Mouse (Mus musculus) neural tube, embryonic 15.5 days (tissue): ENCODE data around the gene Cd19. TPM values are rescaled to one million over a fixed set of nuclear protein-coding genes. Genes with fewer than 3 reads are reported as not detected.

Experiments used
- ATAC-seq: fragments of 200-750 bp; cut with Nextera tagmentation; 2 replicates; pipeline ENCODE4 v1.8.0; 2017; ENCODE audit warnings: mild to moderate bottlenecking, moderate TSS enrichment, moderate library complexity; ENCODE audit not compliant: low FRiP score
- H3K27ac ChIP-seq: fragments of 300-500 bp; sonication (generic); replicated peaks from 2 replicates; pipeline ENCODE4 v1.5.1; 2015; ENCODE audit warnings: mild to moderate bottlenecking, inconsistent platforms
- H3K27me3 ChIP-seq: fragments of 300-500 bp; sonication (generic); replicated peaks from 2 replicates; pipeline ENCODE4 v1.6.1; 2015; ENCODE audit warnings: inconsistent platforms
- H3K36me3 ChIP-seq: fragments of 300-500 bp; sonication (generic); 2 replicates; pipeline ENCODE4 v1.6.1; 2015; ENCODE audit warnings: inconsistent platforms
- H3K4me1 ChIP-seq: fragments of 300-500 bp; sonication (generic); 2 replicates; pipeline ENCODE4 v1.6.1; 2015; ENCODE audit warnings: inconsistent platforms
- H3K4me2 ChIP-seq: fragments of 300-500 bp; sonication (generic); 2 replicates; pipeline ENCODE4 v1.6.1; 2015; ENCODE audit warnings: inconsistent platforms, mild to moderate bottlenecking, moderate library complexity
- H3K4me3 ChIP-seq: fragments of 300-500 bp; sonication (generic); replicated peaks from 2 replicates; pipeline ENCODE4 v1.5.1; 2015; ENCODE audit warnings: mild to moderate bottlenecking, inconsistent platforms
- H3K9ac ChIP-seq: fragments of 300-500 bp; sonication (generic); replicated peaks from 2 replicates; pipeline ENCODE4 v1.6.1; 2015; ENCODE audit warnings: mild to moderate bottlenecking, inconsistent platforms
- H3K9me3 ChIP-seq: fragments of 300-500 bp; sonication (generic); replicated peaks from 2 replicates; pipeline ENCODE4 v1.6.1; 2016; ENCODE audit warnings: inconsistent platforms
- WGBS: fragments of 180-500 bp; shearing (Covaris S2); methylation state at CpG from one replicate; pipeline ENCODE4 v1.1.7; 2015; ENCODE audit warnings: mixed read lengths; 5-methylcytosine and 5-hydroxymethylcytosine counted together
- polyA plus RNA-seq: library from polyadenylated mRNA; unstranded; fragments of >200 nt; fragmentation: Nextera tagmentation; extraction: Ambion mirVana; gene quantifications from 2 replicates; pipeline ENCODE4 v1.2.1, GENCODE M21; 2015

Cd19 gene
- polyA plus RNA-seq, 1 experiment from 2014 or later = 0.22 TPM

DNA sequence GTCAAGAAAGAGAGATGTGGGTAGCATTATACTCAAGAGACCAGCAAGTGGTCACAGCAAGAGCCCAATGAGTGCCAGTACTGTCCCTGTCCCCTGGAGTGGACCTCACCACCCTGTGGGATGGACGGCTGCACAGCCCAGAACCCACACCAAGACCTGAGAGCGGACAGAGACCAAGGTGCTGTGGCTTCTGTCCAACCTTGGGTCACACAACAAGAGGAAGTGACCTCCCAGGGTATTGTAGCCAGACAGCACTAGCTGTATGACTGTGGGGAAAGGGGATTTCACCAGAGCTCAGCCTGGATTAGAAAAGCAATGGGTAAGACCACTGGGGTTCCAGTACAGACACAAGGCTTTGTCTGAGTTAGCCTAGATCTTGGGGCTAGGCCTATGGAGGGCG is 37.6 kb upstream of the Cd19 start:
- Histone ChIP-seq H3K4me3 (no peak overlapping the region), H3K36me3 (peaks cover 11% of the 10 kb centered on the region), H3K9me3 (no peaks in the 10 kb centered on the region), H3K4me1 (no peaks in the 10 kb centered on the region), H3K4me2 (no peak overlapping the region), H3K27ac (no peak overlapping the region), H3K9ac (no peak overlapping the region), H3K27me3 (no peaks in the 10 kb centered on the region)
- 93% methylated on average over 3 of the region's 3 CpGs for WGBS
- no peak for ATAC-seq

DNA sequence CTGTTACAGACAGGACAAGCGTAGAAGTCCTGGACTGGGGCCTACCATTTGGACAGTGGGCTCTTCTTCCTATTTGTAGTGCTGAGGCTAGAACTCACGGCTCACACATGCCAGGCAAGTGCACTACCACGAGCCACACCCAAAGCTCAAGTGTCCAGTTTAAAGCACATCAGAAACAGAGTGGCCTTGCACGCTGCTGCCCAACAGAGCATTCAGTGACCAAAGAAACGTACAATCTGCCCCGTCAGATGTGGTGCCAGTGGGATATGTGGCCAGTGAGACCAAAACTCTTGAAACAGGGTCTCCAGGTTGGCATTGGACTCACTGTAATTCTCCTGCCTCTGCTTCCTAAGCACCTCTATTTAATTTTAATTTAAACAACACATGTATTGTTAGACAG is 36.0 kb upstream of the Cd19 start:
- no peak overlapping the region for H3K27ac ChIP-seq
- H3K4me2 ChIP-seq = no peak overlapping the region
- no peaks in the 10 kb centered on the region for H3K9me3 ChIP-seq
- no peak for ATAC-seq
- no peaks in the 10 kb centered on the region for H3K4me1 ChIP-seq
- H3K36me3 ChIP-seq = peaks cover 21% of the 10 kb centered on the region
- WGBS = 93% methylated on average over 6 of the region's 6 CpGs
- no peak overlapping the region for H3K4me3 ChIP-seq
- H3K27me3 ChIP-seq = no peaks in the 10 kb centered on the region
- no peak overlapping the region for H3K9ac ChIP-seq

DNA sequence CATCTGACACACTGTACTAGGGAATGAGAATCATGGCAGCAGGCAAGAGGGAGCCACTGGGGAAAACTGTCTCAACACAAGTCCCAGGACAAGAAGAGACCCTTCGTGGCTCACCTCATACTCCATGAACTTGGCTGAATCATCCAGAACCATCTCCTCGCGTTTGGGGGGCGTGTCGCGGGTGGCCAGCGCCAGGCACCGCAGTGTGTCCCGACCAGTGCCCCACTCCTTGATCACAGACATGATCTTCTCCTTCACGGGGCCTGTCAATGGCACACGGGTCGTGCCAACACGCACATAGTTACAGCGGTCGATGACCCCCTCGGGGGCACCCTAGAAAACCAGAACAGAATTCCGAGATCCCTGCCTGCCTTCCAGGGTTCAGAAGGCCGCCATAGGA is 35.3 kb upstream of the Cd19 start:
- H3K4me2 ChIP-seq = no peak overlapping the region
- H3K9ac ChIP-seq = no peak overlapping the region
- H3K4me3 ChIP-seq = no peak overlapping the region
- 92% methylated on average over 18 of the region's 18 CpGs for WGBS
- no peaks in the 10 kb centered on the region for H3K27me3 ChIP-seq
- no peak overlapping the region for H3K27ac ChIP-seq
- ATAC-seq = no peak
- H3K36me3 ChIP-seq = peaks cover 28% of the 10 kb centered on the region
- H3K9me3 ChIP-seq = no peaks in the 10 kb centered on the region
- no peaks in the 10 kb centered on the region for H3K4me1 ChIP-seq

GRCm38 (mm10) chr7:126448481-126448880 is 33.8 kb upstream of the Cd19 start:
- no peaks in the 10 kb centered on the region for H3K9me3 ChIP-seq
- no peak overlapping the region for H3K4me3 ChIP-seq
- no peaks in the 10 kb centered on the region for H3K27me3 ChIP-seq
- no peak overlapping the region for H3K9ac ChIP-seq
- H3K36me3 ChIP-seq = peaks cover 39% of the 10 kb centered on the region
- no peak overlapping the region for H3K4me2 ChIP-seq
- no peaks in the 10 kb centered on the region for H3K4me1 ChIP-seq
- no peak overlapping the region for H3K27ac ChIP-seq
- no peak for ATAC-seq
- WGBS = 87% methylated on average over 19 of the region's 19 CpGs

DNA sequence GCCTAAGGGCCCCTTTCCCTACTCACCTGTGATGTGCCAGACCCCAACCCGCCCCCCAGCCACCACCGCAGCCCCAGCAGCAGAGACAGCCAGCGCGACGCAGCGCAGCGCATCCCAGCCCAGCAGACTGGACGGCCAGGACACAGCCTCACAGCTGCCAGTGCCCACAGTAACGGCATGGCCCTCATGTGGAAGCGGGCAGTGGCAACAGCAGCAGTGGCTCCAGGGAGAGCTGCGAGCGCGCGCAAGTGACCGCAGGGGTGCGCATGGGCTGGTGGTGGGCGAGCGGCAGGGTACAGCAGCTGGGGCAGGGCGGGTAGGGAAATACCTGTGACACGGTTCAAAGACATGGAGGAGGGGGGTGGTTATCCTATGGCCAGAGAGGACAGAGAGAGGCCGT is 31.5 kb upstream of the Cd19 start:
- no peak for ATAC-seq
- H3K9me3 ChIP-seq = no peaks in the 10 kb centered on the region
- no peaks in the 10 kb centered on the region for H3K4me1 ChIP-seq
- no peak overlapping the region for H3K4me3 ChIP-seq
- 95% methylated on average over 21 of the region's 21 CpGs for WGBS
- no peak overlapping the region for H3K4me2 ChIP-seq
- H3K36me3 ChIP-seq = peaks cover 55% of the 10 kb centered on the region
- no peak overlapping the region for H3K9ac ChIP-seq
- H3K27me3 ChIP-seq = no peaks in the 10 kb centered on the region
- no peak overlapping the region for H3K27ac ChIP-seq

- Histone ChIP-seq H3K4me1 (no peaks in the 10 kb centered on the region), H3K9me3 (no peaks in the 10 kb centered on the region), H3K4me3 (no peak overlapping the region), H3K4me2 (no peak overlapping the region), H3K9ac (no peak overlapping the region), H3K36me3 (peaks cover 56% of the 10 kb centered on the region), H3K27me3 (no peaks in the 10 kb centered on the region), H3K27ac (no peak overlapping the region)
- 93% methylated on average over 15 of the region's 15 CpGs for WGBS
- ATAC-seq = no peak
Measured at GRCm38 (mm10) chr7:126445104-126445815, 30.6 kb upstream of the Cd19 start.

DNA sequence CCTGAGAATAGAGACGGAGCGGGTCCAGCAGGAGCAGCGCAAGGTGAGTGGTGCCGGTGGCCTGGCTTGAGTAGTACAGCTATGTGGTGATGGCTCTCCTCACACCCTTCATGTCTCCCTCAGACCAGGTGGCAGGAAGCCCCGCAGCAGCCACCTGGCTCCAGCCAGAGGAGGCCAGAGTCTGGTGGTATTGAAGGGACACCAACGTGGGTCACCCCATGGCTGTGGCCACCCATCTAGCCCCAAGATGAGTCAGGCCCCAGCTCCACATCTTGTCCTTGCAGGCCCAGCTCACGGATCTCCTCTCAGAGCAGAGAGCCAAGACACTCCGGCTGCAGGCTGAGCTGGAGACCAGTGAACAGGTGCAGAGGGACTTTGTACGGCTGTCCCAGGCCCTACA is 29.8 kb upstream of the Cd19 start:
- no peaks in the 10 kb centered on the region for H3K4me1 ChIP-seq
- no peak for ATAC-seq
- no peak overlapping the region for H3K4me2 ChIP-seq
- H3K4me3 ChIP-seq = no peak overlapping the region
- H3K27ac ChIP-seq = no peak overlapping the region
- H3K9ac ChIP-seq = no peak overlapping the region
- 97% methylated on average over 9 of the region's 9 CpGs for WGBS
- H3K9me3 ChIP-seq = no peaks in the 10 kb centered on the region
- peaks cover 59% of the 10 kb centered on the region for H3K36me3 ChIP-seq
- H3K27me3 ChIP-seq = no peaks in the 10 kb centered on the region

- WGBS = 94% methylated on average over 10 of the region's 10 CpGs
- no peak for ATAC-seq
- H3K36me3 ChIP-seq = peaks cover 59% of the 10 kb centered on the region
Measured at GRCm38 (mm10) chr7:126443997-126444396, 29.3 kb upstream of the Cd19 start.

DNA sequence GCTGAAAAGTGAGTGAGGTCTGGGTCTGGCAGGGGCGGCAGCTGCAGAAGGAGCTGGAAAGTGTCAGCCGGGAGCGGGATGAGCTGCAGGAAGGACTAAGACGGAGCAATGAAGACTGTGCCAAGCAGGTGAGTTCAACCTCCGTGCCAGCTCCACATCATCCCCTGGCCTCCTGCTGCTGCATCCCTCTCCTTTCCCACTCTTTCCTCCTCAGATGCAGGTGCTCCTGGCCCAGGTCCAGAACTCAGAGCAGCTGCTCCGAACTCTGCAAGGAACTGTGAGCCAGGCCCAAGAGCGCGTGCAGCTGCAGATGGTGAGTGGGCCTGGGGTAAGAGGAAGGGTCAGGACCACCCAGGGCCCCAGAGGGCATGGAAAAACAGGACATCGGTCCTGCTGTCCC is 25.4 kb upstream of the Cd19 start:
- Histone ChIP-seq H3K4me1 (no peaks in the 10 kb centered on the region), H3K27ac (no peak overlapping the region), H3K9me3 (no peaks in the 10 kb centered on the region), H3K36me3 (peaks cover 43% of the 10 kb centered on the region), H3K27me3 (no peaks in the 10 kb centered on the region), H3K9ac (no peak overlapping the region), H3K4me3 (no peak overlapping the region), H3K4me2 (no peak overlapping the region)
- no peak for ATAC-seq
- WGBS = 72% methylated on average over 9 of the region's 9 CpGs

More at GRCm38 (mm10) chr7:126443997-126444396, 29.3 kb upstream of the Cd19 start:
- H3K9ac ChIP-seq = no peak overlapping the region
- H3K4me1 ChIP-seq = no peaks in the 10 kb centered on the region
- H3K27ac ChIP-seq = no peak overlapping the region
- no peaks in the 10 kb centered on the region for H3K27me3 ChIP-seq
- H3K4me3 ChIP-seq = no peak overlapping the region
- H3K4me2 ChIP-seq = no peak overlapping the region
- no peaks in the 10 kb centered on the region for H3K9me3 ChIP-seq

- 20% methylated on average over 8 of the region's 8 CpGs for WGBS
- no peaks in the 10 kb centered on the region for H3K27me3 ChIP-seq
Measured at GRCm38 (mm10) chr7:126436851-126437250, 22.2 kb upstream of the Cd19 start.

DNA sequence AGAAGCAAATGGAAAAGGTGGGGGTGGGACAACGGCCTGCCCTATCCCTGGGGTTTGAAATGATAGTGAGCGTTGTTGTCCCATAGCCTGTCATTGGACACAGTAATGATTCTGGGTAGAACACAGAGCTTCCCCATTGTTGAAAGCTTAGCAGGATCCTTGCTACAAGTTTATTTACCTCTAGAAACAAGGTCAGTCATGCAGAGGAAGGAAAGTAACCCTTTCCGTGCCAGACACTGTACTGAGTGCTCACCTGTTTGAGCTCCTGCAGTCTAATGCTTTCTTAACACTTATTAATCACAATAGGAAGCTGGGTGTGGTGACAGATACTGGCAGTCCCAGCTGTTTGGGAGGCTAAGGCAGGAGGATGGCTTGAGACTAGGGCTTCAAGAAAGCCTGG is 21.1 kb upstream of the Cd19 start:
- no peak for ATAC-seq
- no peak overlapping the region for H3K4me2 ChIP-seq
- no peak overlapping the region for H3K9ac ChIP-seq
- H3K4me3 ChIP-seq = no peak overlapping the region
- no peaks in the 10 kb centered on the region for H3K4me1 ChIP-seq
- no peaks in the 10 kb centered on the region for H3K27me3 ChIP-seq
- peaks cover 24% of the 10 kb centered on the region; the same call in 1 of the 2 replicates for H3K36me3 ChIP-seq
- 92% methylated on average over 3 of the region's 3 CpGs for WGBS
- no peak overlapping the region for H3K27ac ChIP-seq
- H3K9me3 ChIP-seq = no peaks in the 10 kb centered on the region

More at GRCm38 (mm10) chr7:126436851-126437250, 22.2 kb upstream of the Cd19 start:
- Histone ChIP-seq H3K9ac (no peak overlapping the region), H3K27ac (no peak overlapping the region), H3K4me3 (no peak overlapping the region), H3K4me1 (no peaks in the 10 kb centered on the region), H3K9me3 (no peaks in the 10 kb centered on the region), H3K36me3 (peaks cover 26% of the 10 kb centered on the region), H3K4me2 (no peak overlapping the region)
- no peak for ATAC-seq

GRCm38 (mm10) chr7:126434726-126435125 is 20.0 kb upstream of the Cd19 start:
- H3K4me1 ChIP-seq = peaks cover 6% of the 10 kb centered on the region
- no peak overlapping the region for H3K9ac ChIP-seq
- no peak for ATAC-seq
- H3K27ac ChIP-seq = no peak overlapping the region
- WGBS = 88% methylated on average over 7 of the region's 7 CpGs
- H3K4me2 ChIP-seq = no peak overlapping the region
- H3K36me3 ChIP-seq = peaks cover 21% of the 10 kb centered on the region; the same call in 1 of the 2 replicates
- no peaks in the 10 kb centered on the region for H3K27me3 ChIP-seq
- no peaks in the 10 kb centered on the region for H3K9me3 ChIP-seq
- H3K4me3 ChIP-seq = no peak overlapping the region
